ENCODE assay signal across 8 mouse cellular contexts in the genomic region with DNA sequence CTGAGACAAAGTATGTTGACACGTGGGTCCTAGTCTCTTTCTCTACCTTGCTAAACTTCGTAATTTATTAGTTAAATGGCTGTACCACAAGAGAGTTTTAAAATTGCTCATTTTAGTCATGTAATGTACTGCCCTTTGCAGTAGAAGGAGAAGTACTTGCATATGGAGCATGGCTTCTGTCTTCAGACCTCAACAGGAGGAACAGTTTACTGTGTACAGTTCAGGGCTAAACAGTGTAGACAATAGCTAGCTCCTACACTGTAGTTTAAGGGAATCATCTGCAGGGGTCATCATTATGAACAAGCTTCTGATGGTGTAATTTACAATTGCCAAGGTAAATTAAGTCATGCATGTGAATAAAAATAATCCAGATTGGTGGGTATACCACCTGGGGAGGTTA.
DNase-seq lines count a peak whose midpoint lies in the region; ATAC-seq and TF ChIP-seq lines count a peak whose summit lies in the region.
"Not testable (repeated sequence)": the region's sequence is repeated elsewhere in the genome, so short reads cannot be mapped to it uniquely, and the experiment has no call there.

No protein-coding gene starts in this region.

- H3K9ac ChIP-seq in heart, adult 2 months (ENCODE audit: low read depth, low read length); hindbrain, embryonic 14.5 days; liver, embryonic 16.5 days (ENCODE audit: low read depth, low read length); midbrain, embryonic 12.5 days (replicated peaks); stomach, embryonic 16.5 days (ENCODE audit: low read length): not testable (repeated sequence)

- H3K27ac ChIP-seq in heart, adult 2 months; hindbrain, embryonic 14.5 days; layer of hippocampus, adult 2 months; liver, embryonic 16.5 days (ENCODE audit: low read length); midbrain, embryonic 12.5 days (replicated peaks); stomach, embryonic 16.5 days (ENCODE audit: low read length): not testable (repeated sequence)

- not testable (repeated sequence) for H3K79me2 ChIP-seq in heart, adult 2 months (replicated peaks; ENCODE audit: control insufficient read depth, insufficient read depth, low read length)

- not testable (repeated sequence) for TF ChIP-seq EP300 in heart, adult 2 months (IDR thresholded peaks at IDR 0.05; ENCODE audit: insufficient read depth, low read depth, low read length)

- not testable (repeated sequence) for H3K9me3 ChIP-seq in G1E (replicated peaks); hindbrain, embryonic 14.5 days (ENCODE audit: control insufficient read depth, low read length); liver, embryonic 16.5 days (replicated peaks; ENCODE audit: control insufficient read depth, low read length); midbrain, embryonic 12.5 days; stomach, embryonic 16.5 days (replicated peaks; ENCODE audit: control insufficient read depth, low read length)

- H3K36me3 ChIP-seq in G1E (replicated peaks); heart, adult 2 months (ENCODE audit: control insufficient read depth, insufficient read depth, low read length); hindbrain, embryonic 14.5 days (replicated peaks; ENCODE audit: control insufficient read depth, insufficient read depth); liver, embryonic 16.5 days (ENCODE audit: control insufficient read depth, insufficient read depth); midbrain, embryonic 12.5 days; stomach, embryonic 16.5 days (ENCODE audit: control insufficient read depth, insufficient read depth, low read length): not testable (repeated sequence)

- not testable (repeated sequence) for DNase-seq in G1E (ENCODE audit: low spot score); heart, adult 2 months; hindbrain, embryonic 14.5 days (ENCODE audit: low spot score); layer of hippocampus, adult 2 months (ENCODE audit: low spot score in 2 of 2)

- 0 out of 2 replicates have a peak, but pooled peaks have one; percentile 23 for ATAC-seq in G1E (ENCODE audit: extremely low read depth, insufficient number of reproducible peaks, low FRiP score, poor library complexity, severe bottlenecking)
- ATAC-seq in erythroblast, adult 5-6 weeks (replicated peaks; ENCODE audit: low FRiP score, poor library complexity, severe bottlenecking): peak; percentile 50; the same call in 1 of the 2 replicates
- ATAC-seq in hindbrain, embryonic 14.5 days (ENCODE audit: low FRiP score); liver, embryonic 16.5 days (ENCODE audit: low read depth); midbrain, embryonic 12.5 days (ENCODE audit: low FRiP score, low read depth); stomach, embryonic 16.5 days (ENCODE audit: insufficient read depth, low FRiP score): not testable (repeated sequence)

- TF ChIP-seq POLR2A in heart, adult 2 months (IDR thresholded peaks at IDR 0.05; ENCODE audit: insufficient read depth, low read depth, low read length): not testable (repeated sequence)

- not testable (repeated sequence) for H3K27me3 ChIP-seq in G1E (ENCODE audit: insufficient read depth, low read length); heart, adult 2 months (ENCODE audit: control insufficient read depth, insufficient read depth, low read length); hindbrain, embryonic 14.5 days (ENCODE audit: control insufficient read depth, insufficient read depth, low read length); liver, embryonic 16.5 days (ENCODE audit: control insufficient read depth, insufficient read depth, low read depth, low read length); midbrain, embryonic 12.5 days; stomach, embryonic 16.5 days (ENCODE audit: control insufficient read depth, insufficient read depth, low read length)

- H3K4me1 ChIP-seq in G1E (ENCODE audit: insufficient read depth, low read depth, low read length); heart, adult 2 months (ENCODE audit: control insufficient read depth, insufficient read depth, low read length); hindbrain, embryonic 14.5 days (replicated peaks; ENCODE audit: control insufficient read depth, insufficient read depth, low read length); liver, embryonic 16.5 days (ENCODE audit: control insufficient read depth, low read depth, low read length); midbrain, embryonic 12.5 days; stomach, embryonic 16.5 days (ENCODE audit: control insufficient read depth, insufficient read depth, low read length): not testable (repeated sequence)

- H3K4me2 ChIP-seq in hindbrain, embryonic 14.5 days (replicated peaks): peak overlapping the region; percentile 46
- H3K4me2 ChIP-seq in liver, embryonic 16.5 days (ENCODE audit: low read depth, low read length): peak overlapping the region; percentile 53
- peak overlapping the region; percentile 39 for H3K4me2 ChIP-seq in midbrain, embryonic 12.5 days (replicated peaks)
- H3K4me2 ChIP-seq in stomach, embryonic 16.5 days (ENCODE audit: low read depth, low read length): peak overlapping the region; percentile 45

- not testable (repeated sequence) for TF ChIP-seq CTCF in G1E (IDR thresholded peaks at IDR 0.05; ENCODE audit: low read depth, low read length); heart, adult 2 months (IDR thresholded peaks at IDR 0.05); layer of hippocampus, adult 2 months (conservative IDR thresholded peaks at IDR 0.05)

- H3K4me3 ChIP-seq in G1E (ENCODE audit: low read depth, low read length): peak overlapping the region; percentile 68; the same call in 1 of the 2 replicates
- H3K4me3 ChIP-seq in heart, adult 2 months: peak overlapping the region; percentile 79
- H3K4me3 ChIP-seq in hindbrain, embryonic 14.5 days (replicated peaks; ENCODE audit: low read length): peak overlapping the region; percentile 40
- H3K4me3 ChIP-seq in layer of hippocampus, adult 2 months: peak overlapping the region; percentile 78
- peak overlapping the region; percentile 26 for H3K4me3 ChIP-seq in liver, embryonic 16.5 days (ENCODE audit: low read depth, low read length)
- peak overlapping the region; percentile 17; the same call in 1 of the 2 replicates for H3K4me3 ChIP-seq in midbrain, embryonic 12.5 days
- peak overlapping the region; percentile 50 for H3K4me3 ChIP-seq in stomach, embryonic 16.5 days (replicated peaks; ENCODE audit: low read length)

- intact Hi-C loops in heart, adult 2 months (cut with DNase I): loop anchor here (5.0 kb wide), 2 partner anchors 110 to 420 kb away; a partner anchor contains a TSS

- WGBS in heart, adult 2 months: 16% methylated on average over 2 of the region's 2 CpGs
- WGBS in hindbrain, embryonic 14.5 days: 25% methylated on average over 2 of the region's 2 CpGs
- WGBS in liver, embryonic 16.5 days (ENCODE audit: insufficient replicate concordance): 10% methylated on average over 2 of the region's 2 CpGs
- 41% methylated on average over 2 of the region's 2 CpGs for WGBS in midbrain, embryonic 12.5 days
- WGBS in stomach, embryonic 16.5 days: 24% methylated on average over 2 of the region's 2 CpGs

Comparison
In these comparisons a context has a peak if more than half of its experiments do, and no peak if none do; other contexts are left out.
1. H3K4me3 ChIP-seq: peak in every context shown above with its lines; median percentile 79 in heart, adult 2 months; 78 in layer of hippocampus, adult 2 months; 68 in G1E; 50 in stomach, embryonic 16.5 days; 40 in hindbrain, embryonic 14.5 days; 26 in liver, embryonic 16.5 days; 17 in midbrain, embryonic 12.5 days.